Mouse (Mus musculus): ENCODE data around the gene Akp3. TPM values are rescaled to one million over a fixed set of nuclear protein-coding genes. Genes with fewer than 3 reads are reported as not detected.

Gene Akp3
- polyA plus RNA-seq, 1 experiment from 2014 or later, result not detected

DNA sequence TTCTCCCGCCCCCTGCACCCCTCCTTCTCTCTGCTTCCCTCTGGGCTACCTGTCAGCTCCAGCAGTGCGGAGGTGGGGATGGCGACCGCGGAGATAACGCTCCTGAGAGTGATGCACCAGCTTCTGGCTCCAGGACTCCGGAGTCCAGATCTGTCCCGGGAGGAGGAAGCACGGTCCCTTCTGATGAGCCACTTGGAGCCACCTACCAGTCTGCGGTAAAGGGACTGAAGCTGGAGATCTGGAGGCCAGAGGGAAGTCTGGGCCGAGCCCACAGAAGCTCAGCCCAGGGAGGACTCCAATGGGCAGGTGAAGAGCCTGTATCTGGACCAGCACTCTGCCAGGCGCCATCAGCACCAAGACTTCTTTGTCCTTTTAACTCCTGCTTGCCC is 31.4 kb downstream of the Akp3 start, which contains the start of gene Ecel1:
TSS of gene Ecel1 (minus strand) at position 323 of the 389 bp plus-strand sequence.
- TF ChIP-seq CTCF (IDR thresholded peaks at IDR 0.05) (no peak), EP300 (IDR thresholded peaks at IDR 0.05) (no peak)

DNA sequence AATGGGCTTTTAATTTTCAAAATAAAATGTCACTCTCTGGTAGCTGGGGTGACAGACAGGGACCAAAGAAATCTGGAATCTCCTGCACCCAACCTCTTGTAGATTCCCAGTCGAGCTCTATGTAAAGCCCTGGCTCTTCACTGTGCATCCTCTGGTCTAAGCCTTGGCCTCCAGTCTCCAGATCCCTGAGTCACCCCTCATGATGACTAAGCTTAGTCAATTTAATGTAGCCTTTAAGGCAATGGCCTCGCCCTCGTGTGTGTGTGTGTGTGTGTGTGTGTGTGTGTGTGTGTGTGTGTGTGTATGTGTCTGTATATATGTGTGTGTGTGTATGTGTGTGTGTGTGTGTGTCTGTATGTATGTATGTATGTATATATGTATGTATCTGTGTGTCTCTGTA is 34.6 kb downstream of the Akp3 start:
- 69% methylated on average over 3 of the region's 3 CpGs for WGBS
- no peak overlapping the region for H3K27ac ChIP-seq (ENCODE audit: low read length)
- ATAC-seq (no peak), DNase-seq (ENCODE audit: low spot score) (no peak)
- TF ChIP-seq EP300 (IDR thresholded peaks at IDR 0.05) (no peak), CTCF (IDR thresholded peaks at IDR 0.05) (no peak)
- no peak overlapping the region for H3K9ac ChIP-seq (replicated peaks; ENCODE audit: low read depth)
- H3K4me1 ChIP-seq (ENCODE audit: insufficient read depth, low read depth, low read length), result no peaks in the 10 kb centered on the region
- H3K27me3 ChIP-seq (replicated peaks; ENCODE audit: insufficient read depth, low read length), result peaks cover 41% of the 10 kb centered on the region
- H3K9me3 ChIP-seq (ENCODE audit: low read length), result no peaks in the 10 kb centered on the region
- H3K4me3 ChIP-seq (ENCODE audit: low read depth, low read length), result no peak overlapping the region
- H3K36me3 ChIP-seq (ENCODE audit: insufficient read depth, low read length), result no peaks in the 10 kb centered on the region
- H3K4me2 ChIP-seq (replicated peaks; ENCODE audit: low read depth, low read length), result no peak overlapping the region

More for the DNA sequence above, 31.4 kb downstream of the Akp3 start, which contains the start of gene Ecel1:
- no peak within 1 kb of the TSS for H3K27ac ChIP-seq (ENCODE audit: low read length)
- DNase-seq (ENCODE audit: low spot score) (no peak), ATAC-seq (no peak)
- no peaks in the 10 kb centered on the region for H3K4me1 ChIP-seq (ENCODE audit: insufficient read depth, low read depth, low read length)
- peak within 1 kb of the TSS; percentile 42 for H3K4me2 ChIP-seq (replicated peaks; ENCODE audit: low read depth, low read length)
- WGBS, result 0% methylated on average over 11 of the region's 12 CpGs
- H3K36me3 ChIP-seq (ENCODE audit: insufficient read depth, low read length), result no peaks in the 10 kb centered on the region
- no peak within 1 kb of the TSS for H3K9ac ChIP-seq (replicated peaks; ENCODE audit: low read depth)
- peaks cover 70% of the 10 kb centered on the region for H3K27me3 ChIP-seq (replicated peaks; ENCODE audit: insufficient read depth, low read length)
- peak within 1 kb of the TSS; percentile 8; the same call in 1 of the 2 replicates for H3K4me3 ChIP-seq (ENCODE audit: low read depth, low read length)
- no peaks in the 10 kb centered on the region for H3K9me3 ChIP-seq (ENCODE audit: low read length)

DNA sequence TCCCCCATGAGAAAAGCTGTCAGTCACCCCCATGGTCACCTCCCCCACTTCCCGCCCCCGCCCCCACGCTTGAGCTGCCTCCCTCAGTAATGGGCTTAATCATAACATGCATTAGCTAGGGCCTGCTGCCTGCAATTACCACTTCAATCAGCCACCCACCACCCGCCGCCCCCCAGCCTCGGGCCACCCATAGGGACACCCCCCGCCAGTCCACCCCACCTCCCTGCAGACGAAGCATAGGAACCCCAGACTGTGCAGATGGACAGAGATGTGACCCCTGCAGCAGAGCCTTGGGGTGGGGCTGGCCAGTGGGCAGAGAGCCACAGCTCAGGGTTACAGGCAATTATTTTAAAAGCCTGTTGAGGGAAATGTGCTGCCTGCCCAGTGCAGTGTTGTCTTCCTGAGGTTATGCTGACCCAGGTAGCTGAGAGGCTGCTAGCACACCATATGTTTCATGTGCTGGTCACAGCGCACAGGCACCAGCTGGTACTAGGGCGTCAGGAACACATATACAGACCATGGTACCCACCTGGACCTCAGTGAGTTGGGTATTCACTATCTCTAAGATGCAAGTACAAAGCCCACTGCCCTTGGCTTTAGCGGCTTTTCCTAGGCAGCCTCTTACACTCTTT is 39.5 kb downstream of the Akp3 start:
- no peak for DNase-seq (ENCODE audit: low spot score)
- Histone ChIP-seq H3K27ac (ENCODE audit: low read length) (no peak overlapping the region), H3K4me1 (ENCODE audit: insufficient read depth, low read depth, low read length) (no peaks in the 10 kb centered on the region), H3K9me3 (ENCODE audit: low read length) (no peaks in the 10 kb centered on the region), H3K9ac (replicated peaks; ENCODE audit: low read depth) (no peak overlapping the region), H3K36me3 (ENCODE audit: insufficient read depth, low read length) (no peaks in the 10 kb centered on the region), H3K4me3 (ENCODE audit: low read depth, low read length) (no peak overlapping the region), H3K27me3 (replicated peaks; ENCODE audit: insufficient read depth, low read length) (no peaks in the 10 kb centered on the region), H3K4me2 (replicated peaks; ENCODE audit: low read depth, low read length) (no peak overlapping the region)
- WGBS, result 28% methylated on average over 10 of the region's 11 CpGs
- TF ChIP-seq CTCF (IDR thresholded peaks at IDR 0.05) (no peak), EP300 (IDR thresholded peaks at IDR 0.05) (no peak)
- no peak for ATAC-seq

DNA sequence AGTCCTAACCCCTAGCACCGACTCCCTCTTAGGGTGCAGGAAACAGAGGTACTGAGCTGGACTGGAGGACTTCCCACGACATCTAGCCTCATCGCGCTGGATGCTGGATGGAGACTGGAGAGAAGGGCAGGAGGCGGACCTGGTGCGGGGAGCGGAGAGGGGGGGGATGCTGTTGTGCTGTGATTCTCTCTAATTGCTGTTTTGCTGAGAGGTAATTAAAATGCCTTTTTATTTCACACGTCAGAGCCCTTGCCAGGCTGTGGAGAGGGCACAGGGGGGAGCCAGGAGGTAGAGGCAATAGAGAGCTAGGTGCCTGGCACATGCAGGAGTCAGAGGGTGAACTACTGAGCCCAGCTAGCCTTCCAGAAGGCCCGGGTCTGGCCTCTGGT is 40.0 kb downstream of the Akp3 start:
- Histone ChIP-seq H3K27me3 (replicated peaks; ENCODE audit: insufficient read depth, low read length) (peaks cover 2% of the 10 kb centered on the region), H3K9ac (replicated peaks; ENCODE audit: low read depth) (no peak overlapping the region), H3K36me3 (ENCODE audit: insufficient read depth, low read length) (no peaks in the 10 kb centered on the region), H3K4me1 (ENCODE audit: insufficient read depth, low read depth, low read length) (no peaks in the 10 kb centered on the region), H3K9me3 (ENCODE audit: low read length) (no peaks in the 10 kb centered on the region), H3K4me2 (replicated peaks; ENCODE audit: low read depth, low read length) (no peak overlapping the region), H3K4me3 (ENCODE audit: low read depth, low read length) (no peak overlapping the region), H3K27ac (ENCODE audit: low read length) (no peak overlapping the region)
- no peak for TF ChIP-seq EP300 (IDR thresholded peaks at IDR 0.05)
- TF ChIP-seq CTCF (IDR thresholded peaks at IDR 0.05), result no peak
- DNase-seq (ENCODE audit: low spot score), result no peak
- 41% methylated on average over 9 of the region's 9 CpGs for WGBS
- ATAC-seq, result no peak

DNA sequence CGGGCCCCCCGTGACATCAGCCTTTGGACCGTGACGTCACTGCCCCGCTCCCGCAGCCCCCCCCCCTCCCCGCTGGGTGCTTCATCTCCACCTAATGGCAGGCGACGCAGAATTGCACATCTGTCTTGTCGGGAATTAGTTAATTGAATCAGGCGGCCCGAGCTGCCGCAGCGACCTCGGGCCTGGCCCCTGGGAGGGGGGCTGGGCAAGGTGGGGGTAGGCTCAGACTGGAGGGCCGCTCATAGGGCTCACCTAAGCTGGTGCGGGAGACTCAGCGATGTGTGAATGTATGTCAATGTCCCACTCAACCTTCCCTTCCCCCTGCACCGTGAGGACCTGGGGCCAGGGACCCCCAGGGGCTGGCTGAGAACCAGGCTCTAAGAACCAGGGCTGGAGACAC is 45.7 kb downstream of the Akp3 start:
- H3K27me3 ChIP-seq (replicated peaks; ENCODE audit: insufficient read depth, low read length), result peaks cover 13% of the 10 kb centered on the region
- ATAC-seq, result no peak

DNA sequence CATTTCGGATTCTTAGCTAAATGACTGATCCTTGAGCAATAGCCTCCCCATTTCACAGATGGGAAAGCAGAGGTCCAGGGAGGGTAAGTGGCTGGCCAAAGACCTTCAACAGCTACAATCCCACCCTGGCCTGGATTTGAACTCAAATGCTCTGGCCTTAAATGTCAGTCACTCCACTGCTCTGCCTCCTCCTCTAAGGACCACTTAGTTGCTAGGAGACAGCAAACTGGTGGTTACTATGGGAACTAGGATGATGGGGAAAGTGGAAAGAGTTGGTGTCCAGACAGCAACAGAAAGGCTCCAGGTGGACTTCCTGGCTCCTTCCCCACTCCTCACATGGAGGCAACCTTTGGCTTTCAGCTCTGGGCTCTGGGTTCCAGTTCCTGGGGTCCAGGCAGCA is 46.5 kb downstream of the Akp3 start:
- ATAC-seq (no peak), DNase-seq (ENCODE audit: low spot score) (no peak)
- Histone ChIP-seq H3K4me2 (replicated peaks; ENCODE audit: low read depth, low read length) (no peak overlapping the region), H3K9me3 (ENCODE audit: low read length) (no peaks in the 10 kb centered on the region), H3K36me3 (ENCODE audit: insufficient read depth, low read length) (no peaks in the 10 kb centered on the region), H3K27ac (ENCODE audit: low read length) (no peak overlapping the region), H3K4me3 (ENCODE audit: low read depth, low read length) (no peak overlapping the region), H3K4me1 (ENCODE audit: insufficient read depth, low read depth, low read length) (no peaks in the 10 kb centered on the region), H3K9ac (replicated peaks; ENCODE audit: low read depth) (no peak overlapping the region), H3K27me3 (replicated peaks; ENCODE audit: insufficient read depth, low read length) (peaks cover 13% of the 10 kb centered on the region)
- WGBS, result 76% methylated on average over 1 of the region's 1 CpGs
- TF ChIP-seq CTCF (IDR thresholded peaks at IDR 0.05) (no peak), EP300 (IDR thresholded peaks at IDR 0.05) (no peak)

More for the DNA sequence above, 45.7 kb downstream of the Akp3 start:
- no peaks in the 10 kb centered on the region for H3K9me3 ChIP-seq (ENCODE audit: low read length)
- H3K4me2 ChIP-seq (replicated peaks; ENCODE audit: low read depth, low read length), result no peak overlapping the region
- H3K36me3 ChIP-seq (ENCODE audit: insufficient read depth, low read length), result no peaks in the 10 kb centered on the region
- H3K4me1 ChIP-seq (ENCODE audit: insufficient read depth, low read depth, low read length), result no peaks in the 10 kb centered on the region
- TF ChIP-seq CTCF (IDR thresholded peaks at IDR 0.05), result no peak
- DNase-seq (ENCODE audit: low spot score), result no peak
- no peak overlapping the region for H3K27ac ChIP-seq (ENCODE audit: low read length)
- WGBS, result 10% methylated on average over 18 of the region's 19 CpGs
- H3K9ac ChIP-seq (replicated peaks; ENCODE audit: low read depth), result no peak overlapping the region
- H3K4me3 ChIP-seq (ENCODE audit: low read depth, low read length), result no peak overlapping the region

Measured in lung, postnatal 0 days (tissue).